Mouse (Mus musculus) liver, postnatal 0 days (tissue): ENCODE measurements at regions not wholly inside any gene's neighbourhood (a gene's known extent, or its start where the extent isn't known, plus 50 kb on each side); places are given as distances from the start of the nearest gene placed in this dataset.

Source experiments
- CTCF ChIP-seq: sonication (generic); IDR thresholded peaks from 2 replicates; pipeline ENCODE4 v1.5.1; 2016; ENCODE audit warnings: antibody characterized with exemption, low read depth
- EP300 ChIP-seq: IDR thresholded peaks from 2 replicates; pipeline ENCODE4 v1.6.1; 2016; ENCODE audit warnings: antibody characterized with exemption, low read depth, mild to moderate bottlenecking

GRCm38 (mm10) chr4:71356714-71357113 is 401.1 kb downstream of the Gm11232 start:
- TF ChIP-seq EP300, result no peak
- no peak for TF ChIP-seq CTCF
